Mouse (Mus musculus): ENCODE data around the gene Gm16253.

Gm16253 gene

GRCm38 (mm10) chr3:96575272-96575984, 1.4 kb upstream of the Gm16253 start:
- peak in 1 of 2 experiments; percentile 44 for DNase-seq

DNA sequence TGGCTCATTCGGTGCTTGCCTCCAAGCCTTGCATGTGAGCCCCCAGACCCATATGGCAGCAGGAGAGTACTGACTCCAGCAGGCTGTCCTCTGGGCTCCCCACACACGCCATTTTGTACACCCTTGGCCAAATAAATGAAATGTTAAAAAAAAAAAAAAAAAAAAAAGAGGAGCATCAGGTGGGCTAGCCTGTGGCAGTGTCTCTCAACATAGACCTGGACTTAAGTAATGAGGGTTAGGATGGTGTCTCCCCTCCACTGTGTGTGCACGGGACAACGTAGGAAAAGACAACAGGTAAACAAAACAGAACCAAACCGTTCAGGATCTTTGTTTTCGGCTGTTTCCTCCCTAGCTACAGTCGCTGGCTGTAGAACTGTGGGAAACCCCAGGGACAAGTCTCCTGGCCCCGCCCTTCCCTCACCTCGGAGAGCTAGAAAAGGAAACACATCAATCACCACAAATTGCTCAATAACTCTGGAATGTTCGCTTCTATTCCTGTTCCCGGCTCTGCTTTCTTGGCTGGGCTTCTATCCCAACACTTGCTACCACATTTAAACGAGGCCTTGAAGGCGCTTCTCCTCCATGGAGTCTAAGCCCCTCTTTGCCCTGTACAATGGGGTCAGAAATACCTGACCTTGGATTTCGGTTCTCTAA, 652 bp upstream of the Gm16253 start:
- peak; percentile 75 to 87 for DNase-seq

- DNase-seq: peak in 1 of 2 experiments; percentile 62
These were observed 782 bp downstream of the Gm16253 start for GRCm38 (mm10) chr3:96577566-96577965.

GRCm38 (mm10) chr3:96578561-96579238, 1.9 kb downstream of the Gm16253 start:
- peak in 1 of 2 experiments; percentile 17 for DNase-seq

GRCm38 (mm10) chr3:96579239-96579750, 2.5 kb downstream of the Gm16253 start:
- DNase-seq: peak in 1 of 2 experiments; percentile 11

GRCm38 (mm10) chr3:96579885-96580454, 3.2 kb downstream of the Gm16253 start:
- peak; percentile 94 for DNase-seq

GRCm38 (mm10) chr3:96581141-96581540, 4.4 kb downstream of the Gm16253 start:
- DNase-seq: no peak

DNA sequence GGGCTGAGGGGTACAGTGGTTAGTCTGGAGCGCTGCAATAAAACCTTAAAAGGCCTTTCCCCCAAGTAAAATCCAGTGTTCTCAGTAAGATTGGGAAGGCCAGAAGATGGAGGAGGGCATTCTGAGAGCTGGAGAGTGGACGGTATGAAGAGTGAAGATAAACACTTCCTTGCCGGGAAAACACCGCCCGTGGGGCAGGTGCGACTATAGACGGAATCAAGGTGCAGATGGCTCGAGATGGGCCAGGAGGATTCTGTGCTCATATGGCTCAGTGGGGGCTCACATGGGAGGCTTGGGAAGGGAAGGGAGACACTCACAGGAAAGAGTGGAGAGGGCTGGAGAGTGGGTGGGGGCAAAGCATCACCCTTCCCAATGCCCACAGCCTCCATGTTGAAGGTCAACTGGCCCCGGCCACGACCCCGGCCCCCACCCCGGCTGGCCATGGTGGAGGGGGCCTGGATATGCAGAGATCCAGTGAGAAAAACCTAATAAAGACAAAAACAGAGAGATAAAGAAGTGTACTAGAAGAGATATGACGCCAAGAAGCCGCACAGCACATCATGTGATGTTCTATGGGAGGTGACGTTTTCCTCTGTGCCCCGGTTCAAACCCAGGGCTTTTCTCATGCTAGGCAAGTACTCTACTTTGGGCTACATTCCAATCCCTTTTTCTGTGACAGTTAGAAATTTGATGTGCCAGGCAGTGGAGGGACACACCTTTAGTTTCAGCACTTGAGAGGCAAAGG, 5.2 kb downstream of the Gm16253 start:
- DNase-seq: no peak

DNA sequence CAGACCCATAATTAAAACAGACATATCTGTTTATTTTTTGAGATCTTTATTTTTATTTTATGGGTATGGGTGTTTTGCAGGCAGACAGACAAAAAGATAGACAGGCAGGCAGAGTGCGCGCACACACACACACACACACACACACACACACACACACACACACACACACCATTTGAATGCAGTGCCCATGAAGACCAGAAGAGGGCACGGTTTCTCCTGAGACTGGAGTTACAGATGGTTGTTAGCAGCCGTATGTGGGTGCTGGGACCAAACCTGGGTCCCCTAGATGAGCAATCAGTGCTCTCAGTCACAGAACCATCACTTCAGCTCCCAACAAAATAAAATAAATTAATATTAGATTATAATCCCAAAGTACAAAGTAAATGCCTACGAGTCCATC, 6.6 kb downstream of the Gm16253 start:
- no peak for DNase-seq

DNA sequence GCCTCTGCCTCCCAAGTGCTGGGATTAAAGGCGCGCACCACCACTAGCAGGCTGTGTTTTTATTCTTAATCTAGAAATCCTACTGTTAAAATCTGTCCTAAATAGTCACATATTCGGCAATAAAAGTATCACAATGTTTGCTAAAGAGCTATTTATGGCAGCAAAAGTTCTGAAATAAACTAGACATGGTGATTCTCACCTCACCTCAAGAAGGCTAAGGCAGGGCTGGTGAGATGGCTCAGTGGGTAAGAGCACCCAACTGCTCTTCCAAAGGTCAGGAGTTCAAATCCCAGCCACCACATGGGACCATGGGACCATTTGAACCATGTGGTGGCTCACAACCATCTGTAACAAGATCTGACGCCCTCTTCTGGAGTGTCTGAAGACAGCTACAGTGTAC, 13.9 kb downstream of the Gm16253 start:
- no peak for DNase-seq

GRCm38 (mm10) chr3:96593374-96593773, 16.6 kb downstream of the Gm16253 start:
- DNase-seq: peak in 1 of 2 experiments; percentile 32

- peak; percentile 95 to 97 for DNase-seq
These were observed 17.2 kb downstream of the Gm16253 start, which contains the start of gene Polr3gl for GRCm38 (mm10) chr3:96593790-96594560. Gene Polr3gl, minus strand, starts transcription at chr3:96594181.

DNA sequence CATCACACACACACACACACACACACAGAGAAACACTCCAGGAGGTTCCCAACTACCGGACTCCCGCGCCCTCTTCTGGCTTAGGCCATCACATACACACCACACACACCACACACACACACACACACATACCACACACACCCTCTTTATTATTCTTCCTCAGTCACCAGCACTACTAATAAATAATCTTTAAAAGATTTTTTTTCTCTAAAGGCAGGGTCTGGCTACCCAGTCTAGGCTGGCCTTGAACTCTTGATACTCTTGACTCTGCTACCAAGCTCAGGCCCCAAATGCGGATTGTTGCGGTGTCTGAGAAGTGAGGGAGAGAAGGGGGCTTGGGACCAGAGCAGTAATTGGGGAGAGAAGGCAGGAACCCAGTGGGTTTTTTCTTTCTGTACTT, 18.1 kb downstream of the Gm16253 start:
- DNase-seq: peak in 1 of 2 experiments; percentile 50

GRCm38 (mm10) chr3:96595661-96596060, 18.9 kb downstream of the Gm16253 start:
- no peak for DNase-seq

- DNase-seq: peak; percentile 49 to 62
These were observed 19.5 kb downstream of the Gm16253 start, which contains the start of gene Ankrd34a for GRCm38 (mm10) chr3:96596228-96596707. Gene Ankrd34a, plus strand, starts transcription at chr3:96596636.

- DNase-seq: peak in 1 of 2 experiments; percentile 11
These were observed 20.1 kb downstream of the Gm16253 start for GRCm38 (mm10) chr3:96596855-96597254.

GRCm38 (mm10) chr3:96597435-96597891, 20.7 kb downstream of the Gm16253 start:
- peak; percentile 53 to 58 for DNase-seq

DNA sequence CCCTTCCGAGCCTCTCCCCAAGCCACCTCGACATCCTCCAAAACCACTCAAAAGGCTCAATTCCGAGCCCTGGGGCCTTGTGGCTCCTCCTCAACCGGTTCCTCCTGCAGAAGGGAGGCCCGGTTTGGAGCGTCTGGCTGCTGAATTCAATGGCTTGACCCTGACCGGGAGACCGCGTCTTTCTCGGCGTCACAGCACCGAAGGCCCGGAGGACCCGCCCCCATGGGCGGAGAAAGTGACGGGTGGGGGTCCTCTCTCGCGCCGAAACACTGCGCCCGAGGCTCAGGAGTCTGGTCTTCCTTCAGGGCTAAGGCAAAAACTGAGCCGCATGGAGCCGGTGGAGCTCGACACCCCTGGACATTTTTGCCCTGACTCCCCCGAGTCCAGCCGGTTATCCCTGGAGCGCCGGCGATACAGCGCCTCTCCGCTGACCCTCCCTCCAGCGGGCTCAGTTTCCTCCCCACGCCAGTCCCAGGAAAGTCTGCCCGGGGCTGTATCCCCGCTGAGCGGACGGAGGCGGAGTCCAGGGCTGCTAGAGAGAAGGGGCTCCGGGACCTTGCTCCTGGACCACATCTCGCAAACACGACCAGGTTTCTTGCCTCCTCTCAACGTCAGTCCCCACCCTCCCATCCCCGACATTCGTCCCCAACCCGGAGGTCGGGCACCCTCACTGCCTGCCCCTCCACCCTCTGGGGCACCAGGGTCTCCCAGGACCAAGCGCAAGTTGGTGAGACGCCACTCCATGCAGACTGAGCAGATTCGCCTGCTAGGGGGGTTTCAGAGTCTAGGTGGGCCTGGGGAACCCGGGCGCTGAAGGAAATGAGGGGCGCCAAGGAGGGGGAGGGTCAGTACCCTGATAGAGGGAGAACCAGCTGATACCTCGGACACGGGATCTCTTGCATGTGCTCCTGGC, 21.6 kb downstream of the Gm16253 start:
- DNase-seq: peak; percentile 80 to 82

- peak in 1 of 2 experiments; percentile 4 for DNase-seq
These were observed 22.2 kb downstream of the Gm16253 start for GRCm38 (mm10) chr3:96599069-96599393.

GRCm38 (mm10) chr3:96599411-96599810, 22.6 kb downstream of the Gm16253 start:
- no peak for DNase-seq
